Mouse (Mus musculus): ENCODE measurements around the gene Il10.

The Il10 gene

DNA sequence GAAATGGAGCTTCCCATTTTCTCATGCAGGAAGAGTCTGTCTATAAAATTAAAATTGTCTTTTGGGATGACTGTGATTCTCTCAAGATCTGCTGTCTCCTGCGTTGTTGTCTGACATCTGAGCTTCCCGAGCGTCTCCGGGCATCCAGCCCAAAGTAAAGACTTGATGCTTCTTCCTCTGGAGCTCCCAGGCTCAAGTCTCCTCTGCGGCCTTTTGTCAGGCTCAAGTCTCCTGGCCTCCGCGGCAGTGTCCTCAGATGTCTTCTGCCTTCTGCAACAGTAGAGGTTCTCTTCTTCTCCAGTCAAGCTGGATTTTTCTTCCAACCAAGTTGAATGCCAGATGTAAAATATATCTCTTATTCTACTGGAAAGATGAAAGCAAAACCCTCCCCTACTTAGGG is 49.4 kb downstream of the Il10 start:
- DNase-seq (ENCODE audit: low read depth, low spot score): no peak
- Histone ChIP-seq H3K27me3 (ENCODE audit: control insufficient read depth, insufficient read depth, low read length, poor library complexity, severe bottlenecking) (no peaks in the 10 kb centered on the region), H3K36me3 (ENCODE audit: control insufficient read depth, insufficient read depth, low read length, poor library complexity, severe bottlenecking) (no peaks in the 10 kb centered on the region)

GRCm38 (mm10) chr1:131072376-131072990 is 52.8 kb downstream of the Il10 start:
- no peak for DNase-seq (ENCODE audit: low read depth, low spot score)
- Histone ChIP-seq H3K36me3 (ENCODE audit: control insufficient read depth, insufficient read depth, low read length, poor library complexity, severe bottlenecking) (no peaks in the 10 kb centered on the region), H3K27me3 (ENCODE audit: control insufficient read depth, insufficient read depth, low read length, poor library complexity, severe bottlenecking) (no peaks in the 10 kb centered on the region)

DNA sequence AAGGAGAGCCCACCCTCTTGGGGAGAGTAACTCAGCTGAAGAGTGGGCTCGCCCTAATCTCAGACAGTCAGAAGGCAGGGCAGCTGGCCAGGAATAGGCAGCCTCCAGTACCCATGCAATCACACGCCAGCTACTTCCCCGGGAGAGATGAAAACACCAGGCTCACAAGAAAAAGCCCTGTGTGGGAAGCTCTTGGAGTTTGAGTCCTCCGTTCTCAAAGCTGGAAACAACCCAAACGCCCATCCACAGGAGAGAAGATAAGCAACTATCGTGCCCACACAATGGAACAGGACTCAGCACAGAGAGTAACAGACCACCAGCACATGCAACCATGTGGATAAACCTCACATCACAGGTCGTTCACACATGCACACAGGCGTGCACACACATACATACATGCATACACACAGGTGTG is 54.9 kb downstream of the Il10 start:
- Histone ChIP-seq H3K36me3 (ENCODE audit: control insufficient read depth, insufficient read depth, low read length, poor library complexity, severe bottlenecking) (no peaks in the 10 kb centered on the region), H3K27me3 (ENCODE audit: control insufficient read depth, insufficient read depth, low read length, poor library complexity, severe bottlenecking) (no peaks in the 10 kb centered on the region)
- no peak for DNase-seq (ENCODE audit: low read depth, low spot score)
